Mouse (Mus musculus) MEL (cell line): ENCODE measurements at regions not wholly inside any gene's neighbourhood (a gene's known extent, or its start where the extent isn't known, plus 50 kb on each side); places are given as distances from the start of the nearest gene placed in this dataset.

ENCODE experiments used
- DNase-seq: peaks from one replicate; pipeline ENCODE4 v3.0.0; 2011; ENCODE audit warnings: low read depth, low spot score
- H3K27ac ChIP-seq: 2 replicates; pipeline ENCODE4 v1.5.1; 2012; ENCODE audit warnings: low read depth, mild to moderate bottlenecking, control low read depth, low read length, moderate library complexity; ENCODE audit not compliant: control insufficient read depth
- H3K27me3 ChIP-seq, 2 experiments: fragments of 150-350 bp in 1 of 2; sonication (generic) in 1 of 2; 2 replicates each; pipeline ENCODE4 v1.6.1; 2012; ENCODE audit warnings: low read length in 2 of 2, mild to moderate bottlenecking in 2 of 2, improper control_type of control experiment in 1 of 2, moderate library complexity in 1 of 2; ENCODE audit not compliant: insufficient read depth in 2 of 2, control insufficient read depth in 1 of 2
- H3K36me3 ChIP-seq, 2 experiments: 2 replicates each; pipeline ENCODE4 v1.6.1; 2012 to 2014; ENCODE audit warnings: low read length in 2 of 2, improper control_type of control experiment in 1 of 2, inconsistent platforms in 1 of 2, mild to moderate bottlenecking in 1 of 2; ENCODE audit not compliant: insufficient read depth in 2 of 2, control insufficient read depth in 1 of 2
- H3K4me1 ChIP-seq, 2 experiments: fragments of 150-350 bp in 1 of 2; sonication (generic) in 1 of 2; 2 replicates each; pipeline ENCODE4 v1.6.1; 2012; ENCODE audit warnings: low read length in 2 of 2, improper control_type of control experiment in 1 of 2, mild to moderate bottlenecking in 1 of 2; ENCODE audit not compliant: insufficient read depth in 2 of 2, control insufficient read depth in 1 of 2
- H3K4me3 ChIP-seq, 2 experiments: fragments of 150-350 bp in 1 of 2; sonication (generic) in 1 of 2; 2 replicates each; pipeline ENCODE4 v1.5.1; 2012; ENCODE audit warnings: low read depth in 2 of 2, low read length in 2 of 2, mild to moderate bottlenecking in 2 of 2, moderate library complexity in 2 of 2, control low read depth in 1 of 2, improper control_type of control experiment in 1 of 2; ENCODE audit not compliant: control insufficient read depth in 1 of 2, insufficient read depth in 1 of 2
- H3K79me2 ChIP-seq: 2 replicates; pipeline ENCODE4 v1.6.1; 2012; ENCODE audit warnings: mild to moderate bottlenecking, low read length, moderate library complexity; ENCODE audit not compliant: control insufficient read depth, poor library complexity, insufficient read depth
- H3K9ac ChIP-seq: 2 replicates; pipeline ENCODE4 v1.6.1; 2012; ENCODE audit warnings: low read depth, mild to moderate bottlenecking, control low read depth, low read length, moderate library complexity; ENCODE audit not compliant: control insufficient read depth, poor library complexity, severe bottlenecking
- H3K9me3 ChIP-seq: fragments of 150-350 bp; sonication (generic); replicated peaks from 2 replicates; pipeline ENCODE4 v1.6.1; 2012; ENCODE audit warnings: mild to moderate bottlenecking, low read length, improper control_type of control experiment, moderate library complexity; ENCODE audit not compliant: insufficient read depth
- CHD2 ChIP-seq: IDR thresholded peaks from 2 replicates; pipeline ENCODE4 v1.6.1; 2011; ENCODE audit warnings: low read length, improper control_type of control experiment
- CTCF ChIP-seq, 3 experiments: IDR thresholded peaks in 2 of 3; conservative IDR thresholded peaks in 1 of 3; 2 replicates each; pipeline ENCODE4 v1.5.1; 2011 to 2012; ENCODE audit warnings: low read length in 3 of 3, low read depth in 2 of 3, mild to moderate bottlenecking in 2 of 3, improper control_type of control experiment in 1 of 3, inconsistent platforms in 1 of 3, mixed read lengths in 1 of 3, moderate library complexity in 1 of 3; ENCODE audit not compliant: control insufficient read depth in 1 of 3, insufficient read depth in 1 of 3, poor library complexity in 1 of 3, severe bottlenecking in 1 of 3
- EP300 ChIP-seq, 2 experiments: IDR thresholded peaks; 2 replicates each; pipeline ENCODE4 v1.6.1; 2011; ENCODE audit warnings: improper control_type of control experiment in 2 of 2, low read length in 2 of 2, low read depth in 1 of 2, mild to moderate bottlenecking in 1 of 2
- ETS1 ChIP-seq: IDR thresholded peaks from 2 replicates; pipeline ENCODE4 v1.6.1; 2012; ENCODE audit warnings: low read depth, mild to moderate bottlenecking, inconsistent platforms, low read length, improper control_type of control experiment, moderate library complexity
- GABPA ChIP-seq: IDR thresholded peaks from 2 replicates; pipeline ENCODE4 v1.6.1; 2012; ENCODE audit warnings: low read depth, mild to moderate bottlenecking, inconsistent platforms, low read length, improper control_type of control experiment, moderate library complexity
- MAFK ChIP-seq: IDR thresholded peaks from 2 replicates; pipeline ENCODE4 v1.6.1; 2011; ENCODE audit warnings: low read depth, mild to moderate bottlenecking, low read length, improper control_type of control experiment, borderline replicate concordance
- MAX ChIP-seq: IDR thresholded peaks from 2 replicates; pipeline ENCODE4 v1.6.1; 2011; ENCODE audit warnings: low read length, improper control_type of control experiment
- MEF2A ChIP-seq: IDR thresholded peaks from 2 replicates; pipeline ENCODE4 v1.6.1; 2014; ENCODE audit warnings: low read depth, mild to moderate bottlenecking, inconsistent platforms, low read length, improper control_type of control experiment; ENCODE audit not compliant: poor library complexity, insufficient replicate concordance, severe bottlenecking; ENCODE audit errors: extremely low read depth
- MXI1 ChIP-seq: IDR thresholded peaks from 2 replicates; pipeline ENCODE4 v1.6.1; 2011; ENCODE audit warnings: mild to moderate bottlenecking, low read depth, low read length, improper control_type of control experiment
- MYB ChIP-seq: IDR thresholded peaks from 2 replicates; pipeline ENCODE4 v1.6.1; 2011; ENCODE audit warnings: mild to moderate bottlenecking, low read depth, low read length, improper control_type of control experiment
- MYC ChIP-seq: IDR thresholded peaks from 2 replicates; pipeline ENCODE4 v1.6.1; 2011; ENCODE audit warnings: low read depth, mild to moderate bottlenecking, low read length, improper control_type of control experiment, moderate library complexity
- NRF1 ChIP-seq: IDR thresholded peaks from 2 replicates; pipeline ENCODE4 v1.6.1; 2014; ENCODE audit warnings: low read depth, mild to moderate bottlenecking, inconsistent platforms, low read length, improper control_type of control experiment, moderate library complexity; ENCODE audit not compliant: poor library complexity, insufficient read depth, severe bottlenecking
- POLR2A ChIP-seq, 2 experiments: IDR thresholded peaks; 2 replicates each; pipeline ENCODE4 v1.6.1; 2011 to 2012; ENCODE audit warnings: low read length in 2 of 2, mild to moderate bottlenecking in 2 of 2, control low read depth in 1 of 2, improper control_type of control experiment in 1 of 2, low read depth in 1 of 2, moderate library complexity in 1 of 2; ENCODE audit not compliant: control insufficient read depth in 1 of 2, insufficient read depth in 1 of 2, poor library complexity in 1 of 2
- POLR2AphosphoS5 ChIP-seq: IDR thresholded peaks from 2 replicates; pipeline ENCODE4 v1.6.1; 2012; ENCODE audit warnings: low read depth, borderline replicate concordance, mild to moderate bottlenecking, inconsistent platforms, low read length, moderate library complexity, mixed read lengths
- RAD21 ChIP-seq: IDR thresholded peaks from 2 replicates; pipeline ENCODE4 v1.6.1; 2011; ENCODE audit warnings: mild to moderate bottlenecking, low read depth, low read length, improper control_type of control experiment
- SIN3A ChIP-seq: IDR thresholded peaks from 2 replicates; pipeline ENCODE4 v1.6.1; 2012; ENCODE audit warnings: low read length, improper control_type of control experiment, inconsistent platforms
- TBP ChIP-seq: IDR thresholded peaks from 2 replicates; pipeline ENCODE4 v1.8.0; 2011; ENCODE audit warnings: low read depth, low read length, improper control_type of control experiment
- USF2 ChIP-seq, 2 experiments: IDR thresholded peaks; 2 replicates each; pipeline ENCODE4 v1.6.1; 2011 to 2012; ENCODE audit warnings: improper control_type of control experiment in 2 of 2, low read length in 2 of 2, borderline replicate concordance in 1 of 2, inconsistent platforms in 1 of 2, low read depth in 1 of 2, mild to moderate bottlenecking in 1 of 2; ENCODE audit not compliant: insufficient read depth in 1 of 2
- ZC3H11A ChIP-seq: IDR thresholded peaks from 2 replicates; pipeline ENCODE4 v1.6.1; 2012; ENCODE audit warnings: low read depth, mild to moderate bottlenecking, inconsistent platforms, low read length, improper control_type of control experiment
- ZKSCAN1 ChIP-seq: IDR thresholded peaks from 2 replicates; pipeline ENCODE4 v1.6.1; 2012; ENCODE audit warnings: low read depth, mild to moderate bottlenecking, inconsistent platforms, low read length, improper control_type of control experiment, moderate library complexity

DNA sequence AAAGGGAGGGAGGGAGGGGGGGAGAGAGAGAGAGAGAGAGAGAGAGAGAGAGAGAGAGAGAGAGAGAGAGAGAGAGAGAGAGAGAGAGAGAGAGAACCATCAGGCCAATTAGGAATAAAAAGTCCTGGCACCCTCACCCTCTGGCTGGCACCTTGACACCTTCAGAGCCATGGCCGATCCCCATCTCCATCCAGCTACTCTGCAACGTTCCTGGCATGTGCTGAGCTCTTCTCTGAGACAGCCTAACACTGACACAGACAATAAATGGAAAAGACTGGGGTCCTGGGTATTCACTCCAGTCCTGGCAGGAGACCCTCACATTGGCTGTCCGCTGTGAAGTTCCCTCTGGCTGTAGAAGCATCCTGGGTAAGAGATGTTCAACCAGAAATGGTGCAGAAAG lies 75.2 kb upstream of the Ndufb6 start:
- Histone ChIP-seq H3K27me3 (peaks cover 2 to 5% of the 10 kb centered on the region in 2 experiments; a peak in 3 of 4 replicates), H3K9me3 (no peaks in the 10 kb centered on the region), H3K36me3 (no peaks in the 10 kb centered on the region), H3K4me1 (no peaks in the 10 kb centered on the region), H3K27ac (no peak overlapping the region), H3K79me2 (no peaks in the 10 kb centered on the region), H3K4me3 (no peak overlapping the region), H3K9ac (no peak overlapping the region)
- no peak for TF ChIP-seq ZC3H11A
- TF ChIP-seq ETS1 = no peak
- no peak for DNase-seq

GRCm38 (mm10) chr4:40351648-40352047 lies 72.4 kb upstream of the Ndufb6 start:
- TF ChIP-seq POLR2AphosphoS5 (no peak), EP300 (IDR thresholded peaks at IDR 0.05; ENCODE audit: low read depth in 1 of 2, low read length in 2 of 2) (no peak), CHD2 (no peak), MYC (no peak), MEF2A (no peak), USF2 (IDR thresholded peaks at IDR 0.05; ENCODE audit: borderline replicate concordance in 1 of 2, insufficient read depth in 1 of 2, low read depth in 1 of 2, low read length in 2 of 2) (no peak), ZKSCAN1 (no peak), MXI1 (no peak), RAD21 (no peak), GABPA (no peak), NRF1 (no peak)
- TF ChIP-seq, all 39 proteins: peak for 0
- H3K27me3 ChIP-seq = peaks cover 2 to 5% of the 10 kb centered on the region in 2 experiments; a peak in 3 of 4 replicates
- DNase-seq = no peak
- H3K27ac ChIP-seq = no peak overlapping the region
- H3K36me3 ChIP-seq = no peaks in the 10 kb centered on the region
- H3K79me2 ChIP-seq = no peaks in the 10 kb centered on the region
- H3K4me1 ChIP-seq = no peaks in the 10 kb centered on the region
- no peak overlapping the region for H3K4me3 ChIP-seq
- no peaks in the 10 kb centered on the region for H3K9me3 ChIP-seq
- H3K9ac ChIP-seq = no peak overlapping the region

DNA sequence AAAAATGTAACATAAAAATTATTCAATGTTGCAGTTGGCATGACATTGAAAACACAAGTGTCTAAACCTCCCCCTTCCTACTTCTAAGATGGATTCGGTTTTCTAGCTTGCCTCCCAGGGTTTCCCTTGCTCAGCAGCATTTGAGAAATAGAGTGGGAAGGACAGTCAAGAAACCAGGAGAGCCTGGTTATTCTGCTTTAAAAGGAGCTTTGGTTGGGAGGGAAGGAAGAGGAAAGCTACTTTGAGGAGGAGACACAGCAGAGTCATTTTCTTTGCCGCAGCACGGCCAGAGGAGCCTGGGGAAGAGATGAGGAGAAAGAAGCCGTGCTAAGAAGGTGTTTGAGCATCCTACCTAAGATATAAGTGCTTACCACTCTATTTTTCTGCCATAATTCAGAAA lies 71.9 kb upstream of the Ndufb6 start:
- H3K27me3 ChIP-seq = peaks cover 2 to 5% of the 10 kb centered on the region in 2 experiments; a peak in 3 of 4 replicates
- no peak overlapping the region for H3K27ac ChIP-seq
- DNase-seq = no peak
- no peak overlapping the region for H3K9ac ChIP-seq
- no peaks in the 10 kb centered on the region; a peak in 1 of 4 replicates for H3K4me1 ChIP-seq
- TF ChIP-seq SIN3A (no peak), MXI1 (no peak), MYC (no peak), MYB (no peak), MAFK (no peak), POLR2A (IDR thresholded peaks at IDR 0.05; ENCODE audit: control insufficient read depth in 1 of 2, insufficient read depth in 1 of 2, low read depth in 1 of 2, low read length in 2 of 2, poor library complexity in 1 of 2) (no peak), CTCF (IDR thresholded peaks at IDR 0.05 in 2 of 3, conservative IDR thresholded peaks at IDR 0.05 in 1 of 3; ENCODE audit: control insufficient read depth in 1 of 3, insufficient read depth in 1 of 3, low read depth in 2 of 3, low read length in 3 of 3, poor library complexity in 1 of 3, severe bottlenecking in 1 of 3) (no peak), MAX (no peak), ZC3H11A (no peak), TBP (no peak)
- TF ChIP-seq, all 39 proteins: peak for 0
- Histone ChIP-seq H3K79me2 (no peaks in the 10 kb centered on the region), H3K4me3 (no peak overlapping the region), H3K9me3 (no peaks in the 10 kb centered on the region), H3K36me3 (no peaks in the 10 kb centered on the region)
